Mouse (Mus musculus) limb, embryonic 14.5 days (tissue): ENCODE results near the gene Itgae. TPM values are rescaled to one million over a fixed set of nuclear protein-coding genes. Genes with fewer than 3 reads are reported as not detected.
A peak's percentile ranks its signal among the peaks of the same experiment; 100 is the strongest.

Experiments used
- ATAC-seq: fragments of 200-750 bp; cut with Nextera tagmentation; 2 replicates; pipeline ENCODE4 v1.8.0; 2017; ENCODE audit warnings: low read depth, moderate number of reproducible peaks, moderate TSS enrichment; ENCODE audit not compliant: low FRiP score
- DNase-seq: peaks from one replicate; pipeline ENCODE4 v3.0.0-alpha.2; 2015; ENCODE audit warnings: low spot score
- H3K27ac ChIP-seq: fragments of 300-500 bp; sonication (generic); replicated peaks from 2 replicates; pipeline ENCODE4 v1.5.1; 2014; ENCODE audit warnings: low read depth, mild to moderate bottlenecking, low read length, moderate library complexity, mixed read lengths
- H3K27me3 ChIP-seq: fragments of 300-500 bp; sonication (generic); 2 replicates; pipeline ENCODE4 v1.6.1; 2014; ENCODE audit warnings: low read length, mixed read lengths; ENCODE audit not compliant: control insufficient read depth, insufficient read depth
- H3K36me3 ChIP-seq: fragments of 300-500 bp; sonication (generic); 2 replicates; pipeline ENCODE4 v1.6.1; 2014; ENCODE audit warnings: mild to moderate bottlenecking, low read length, moderate library complexity, mixed read lengths; ENCODE audit not compliant: control insufficient read depth, insufficient read depth
- H3K4me1 ChIP-seq: fragments of 300-500 bp; sonication (generic); 2 replicates; pipeline ENCODE4 v1.6.1; 2014; ENCODE audit warnings: antibody characterized with exemption, low read length, mixed read lengths; ENCODE audit not compliant: control insufficient read depth, insufficient read depth
- H3K4me2 ChIP-seq: fragments of 300-500 bp; sonication (generic); replicated peaks from 2 replicates; pipeline ENCODE4 v1.6.1; 2014; ENCODE audit warnings: low read depth, mild to moderate bottlenecking, low read length, moderate library complexity; ENCODE audit not compliant: severe bottlenecking
- H3K4me3 ChIP-seq: fragments of 300-500 bp; sonication (generic); replicated peaks from 2 replicates; pipeline ENCODE4 v1.5.1; 2014; ENCODE audit warnings: low read length
- H3K9ac ChIP-seq: fragments of 300-500 bp; sonication (generic); 2 replicates; pipeline ENCODE4 v1.6.1; 2014; ENCODE audit warnings: mild to moderate bottlenecking, low read depth, low read length, moderate library complexity; ENCODE audit not compliant: severe bottlenecking
- H3K9me3 ChIP-seq: fragments of 300-500 bp; sonication (generic); 2 replicates; pipeline ENCODE4 v1.6.1; 2016; ENCODE audit warnings: low read length; ENCODE audit not compliant: control insufficient read depth
- POLR2A ChIP-seq: fragments of 200-500 bp; IDR thresholded peaks from 2 replicates; pipeline ENCODE4 v1.8.0; 2012; ENCODE audit warnings: inconsistent platforms, mild to moderate bottlenecking, moderate library complexity, borderline replicate concordance; ENCODE audit not compliant: insufficient read depth, insufficient read length; ENCODE audit errors: extremely low read depth
- WGBS: fragments of 180-500 bp; shearing (Covaris S2); extraction: QIAGEN DNeasy Blood & Tissue Kit; methylation state at CpG from one replicate; pipeline ENCODE4 v1.1.7; 2014; 5-methylcytosine and 5-hydroxymethylcytosine counted together
- polyA plus RNA-seq, 2 experiments: library from polyadenylated mRNA; depleted of rRNA in 1 of 2; stranded (reverse) in 1 of 2; unstranded in 1 of 2; fragments of >200 nt; fragmentation: Nextera tagmentation in 1 of 2; extraction: Ambion mirVana in 1 of 2; gene quantifications; 2 replicates each; pipeline versions ENCODE4 v1.2.1 to v1.2.3; 2012 to 2014

Itgae gene
- polyA plus RNA-seq, 2 experiments, result 0.15 to 0.37 TPM

GRCm38 (mm10) chr11:73161616-73162015 lies 71.2 kb downstream of the Itgae start:
- ATAC-seq (no peak), DNase-seq (no peak)
- peaks cover 25% of the 10 kb centered on the region for H3K27me3 ChIP-seq
- no peak overlapping the region for H3K4me3 ChIP-seq
- WGBS, result 89% methylated on average over 4 of the region's 4 CpGs
- no peaks in the 10 kb centered on the region for H3K36me3 ChIP-seq
- H3K4me2 ChIP-seq, result no peak overlapping the region
- H3K9ac ChIP-seq, result no peak overlapping the region
- TF ChIP-seq POLR2A, result no peak
- peaks cover 6% of the 10 kb centered on the region; the same call in 1 of the 2 replicates for H3K4me1 ChIP-seq
- H3K27ac ChIP-seq, result no peak overlapping the region
- no peaks in the 10 kb centered on the region for H3K9me3 ChIP-seq

GRCm38 (mm10) chr11:73162284-73162683 lies 71.9 kb downstream of the Itgae start:
- no peak for ATAC-seq
- WGBS, result 60% methylated on average over 5 of the region's 5 CpGs
- Histone ChIP-seq H3K4me2 (no peak overlapping the region), H3K36me3 (no peaks in the 10 kb centered on the region), H3K4me1 (peaks cover 6% of the 10 kb centered on the region; the same call in 1 of the 2 replicates), H3K27ac (no peak overlapping the region), H3K27me3 (peaks cover 25% of the 10 kb centered on the region), H3K9ac (no peak overlapping the region), H3K4me3 (no peak overlapping the region), H3K9me3 (no peaks in the 10 kb centered on the region)
- no peak for TF ChIP-seq POLR2A
- DNase-seq, result no peak

GRCm38 (mm10) chr11:73168071-73168470 lies 77.7 kb downstream of the Itgae start:
- Histone ChIP-seq H3K4me3 (no peak overlapping the region), H3K27ac (no peak overlapping the region), H3K9ac (no peak overlapping the region), H3K36me3 (no peaks in the 10 kb centered on the region), H3K9me3 (no peaks in the 10 kb centered on the region), H3K27me3 (no peaks in the 10 kb centered on the region), H3K4me1 (peaks cover 9% of the 10 kb centered on the region; the same call in 1 of the 2 replicates), H3K4me2 (no peak overlapping the region)
- no peak for ATAC-seq
- no peak for DNase-seq
- 83% methylated on average over 8 of the region's 8 CpGs for WGBS
- no peak for TF ChIP-seq POLR2A

GRCm38 (mm10) chr11:73168576-73168975 lies 78.2 kb downstream of the Itgae start:
- DNase-seq, result no peak
- Histone ChIP-seq H3K9me3 (no peaks in the 10 kb centered on the region), H3K27ac (no peak overlapping the region), H3K4me2 (no peak overlapping the region), H3K4me1 (peaks cover 9% of the 10 kb centered on the region; the same call in 1 of the 2 replicates), H3K36me3 (peaks cover 4% of the 10 kb centered on the region; the same call in 1 of the 2 replicates), H3K9ac (no peak overlapping the region), H3K27me3 (no peaks in the 10 kb centered on the region), H3K4me3 (no peak overlapping the region)
- no peak for ATAC-seq
- no peak for TF ChIP-seq POLR2A
- 79% methylated on average over 6 of the region's 6 CpGs for WGBS

GRCm38 (mm10) chr11:73169231-73169630 lies 78.8 kb downstream of the Itgae start:
- no peak overlapping the region for H3K4me3 ChIP-seq
- H3K4me1 ChIP-seq, result peaks cover 9% of the 10 kb centered on the region; the same call in 1 of the 2 replicates
- ATAC-seq (no peak), DNase-seq (peak; percentile 35)
- H3K36me3 ChIP-seq, result peaks cover 11% of the 10 kb centered on the region
- no peak overlapping the region for H3K4me2 ChIP-seq
- no peaks in the 10 kb centered on the region for H3K9me3 ChIP-seq
- H3K9ac ChIP-seq, result no peak overlapping the region
- no peak overlapping the region for H3K27ac ChIP-seq
- no peak for TF ChIP-seq POLR2A
- H3K27me3 ChIP-seq, result no peaks in the 10 kb centered on the region
- WGBS, result 48% methylated on average over 4 of the region's 4 CpGs
